Mouse (Mus musculus) R1 (cell line): ENCODE data around the gene Poln.

Experiments used
- DNase-seq: peaks from one replicate; pipeline ENCODE4 v3.0.0-alpha.2; 2018; ENCODE audit warnings: low read depth, low spot score

Poln gene

GRCm38 (mm10) chr5:33994671-33995625, 174.3 kb downstream of the Poln start:
- peak; percentile 63 for DNase-seq

DNA sequence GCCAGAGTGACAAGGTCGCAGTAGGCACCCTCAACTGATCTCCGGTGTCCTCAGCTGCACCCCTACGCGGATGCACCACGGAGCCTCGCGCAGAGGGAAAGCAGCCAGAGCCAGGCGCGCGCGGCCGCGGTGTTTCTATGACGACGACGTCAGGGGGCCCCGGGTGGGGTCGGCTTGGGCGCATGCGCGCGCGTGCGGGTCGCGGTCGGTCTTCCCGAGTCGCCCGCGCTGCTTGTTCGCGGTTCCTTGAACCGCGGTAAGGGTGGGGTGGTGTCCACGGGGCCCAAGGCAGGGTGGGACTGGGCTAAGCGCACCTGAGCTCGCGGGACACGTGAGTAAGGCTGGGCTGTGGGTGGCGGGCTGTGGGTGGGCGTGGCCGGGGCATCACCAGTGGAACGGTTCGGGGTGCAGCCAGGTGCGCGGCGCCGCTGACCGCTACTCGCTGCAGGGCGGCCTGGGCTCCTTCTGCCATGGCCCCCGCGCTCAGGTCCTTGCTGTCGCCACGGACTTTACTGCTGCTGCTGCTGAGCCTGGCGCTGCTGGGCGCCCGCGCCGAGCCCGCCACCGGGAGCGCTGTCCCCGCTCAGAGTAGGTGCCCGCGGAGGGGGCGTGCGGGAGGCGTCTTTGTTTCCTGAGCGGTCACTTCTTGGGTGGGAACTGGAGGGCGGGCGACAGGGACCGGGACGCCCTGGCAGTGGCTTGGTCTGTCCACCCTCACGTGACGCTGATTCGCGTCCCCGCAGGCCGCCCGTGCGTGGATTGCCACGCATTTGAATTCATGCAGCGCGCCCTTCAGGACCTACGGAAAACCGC, 185.7 kb downstream of the Poln start, which contains the start of gene Gm1673:
Gm1673 (plus strand) TSS at position 125 of the 813 bp plus-strand sequence.
- DNase-seq = peak; percentile 83

GRCm38 (mm10) chr5:33982731-33983259, 186.5 kb downstream of the Poln start:
- DNase-seq = peak; percentile 13

GRCm38 (mm10) chr5:33976267-33976666, 193.0 kb downstream of the Poln start:
- no peak for DNase-seq

DNA sequence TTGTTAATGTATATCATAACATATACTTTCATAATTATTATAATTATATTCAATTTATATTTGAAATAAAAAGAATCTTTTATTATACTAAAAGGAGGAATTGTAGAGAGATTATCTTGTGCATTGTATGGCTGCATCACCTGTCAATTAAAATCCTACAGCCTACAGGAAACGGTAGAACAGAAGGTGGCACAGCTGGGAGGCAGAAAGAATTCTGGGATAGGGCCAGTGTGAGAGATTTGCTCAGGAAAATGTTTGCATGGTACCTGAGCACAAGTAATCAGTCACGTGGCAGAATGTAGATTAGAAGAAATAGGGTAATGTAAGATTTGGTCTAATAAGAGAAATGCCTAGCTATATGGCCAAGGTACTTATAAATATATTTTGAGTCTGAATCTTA, 194.5 kb downstream of the Poln start:
- DNase-seq = no peak

- DNase-seq = no peak
These were observed 209.9 kb downstream of the Poln start for GRCm38 (mm10) chr5:33959382-33959781.
